Mouse (Mus musculus): ENCODE measurements around the gene Myocd. TPM values are rescaled to one million over a fixed set of nuclear protein-coding genes. Genes with fewer than 3 reads are reported as not detected.

Myocd gene
- polyA plus RNA-seq, 1 experiment from 2014 or later: 2.4 TPM

- H3K4me2 ChIP-seq: no peak overlapping the region
- no peaks in the 10 kb centered on the region for H3K36me3 ChIP-seq (ENCODE audit: control insufficient read depth, insufficient read depth, low read length)
- H3K27me3 ChIP-seq (ENCODE audit: control insufficient read depth, insufficient read depth, low read length): no peaks in the 10 kb centered on the region
- H3K4me1 ChIP-seq (ENCODE audit: control insufficient read depth, insufficient read depth, low read length): no peaks in the 10 kb centered on the region; the same call in 1 of the 2 replicates
- H3K27ac ChIP-seq (ENCODE audit: low read depth, low read length): no peak overlapping the region
- WGBS: 89% methylated on average over 3 of the region's 3 CpGs
- DNase-seq (ENCODE audit: low spot score, missing footprints) (no peak), ATAC-seq (ENCODE audit: low FRiP score) (no peak)
- H3K9me3 ChIP-seq (ENCODE audit: control insufficient read depth, low read length): no peaks in the 10 kb centered on the region
- H3K9ac ChIP-seq (ENCODE audit: low read length): no peak overlapping the region
- no peak overlapping the region for H3K4me3 ChIP-seq (ENCODE audit: low read depth, low read length)
These were observed 130.8 kb downstream of the Myocd start for GRCm38 (mm10) chr11:65139030-65139429.

GRCm38 (mm10) chr11:65137145-65137652, 132.6 kb downstream of the Myocd start:
- H3K9ac ChIP-seq (ENCODE audit: low read length): no peak overlapping the region
- H3K4me1 ChIP-seq (ENCODE audit: control insufficient read depth, insufficient read depth, low read length): no peaks in the 10 kb centered on the region; the same call in 1 of the 2 replicates
- DNase-seq (ENCODE audit: low spot score, missing footprints) (no peak), ATAC-seq (ENCODE audit: low FRiP score) (no peak)
- H3K9me3 ChIP-seq (ENCODE audit: control insufficient read depth, low read length): no peaks in the 10 kb centered on the region
- H3K27me3 ChIP-seq (ENCODE audit: control insufficient read depth, insufficient read depth, low read length): no peaks in the 10 kb centered on the region
- H3K4me3 ChIP-seq (ENCODE audit: low read depth, low read length): no peak overlapping the region
- no peak overlapping the region for H3K4me2 ChIP-seq
- no peaks in the 10 kb centered on the region for H3K36me3 ChIP-seq (ENCODE audit: control insufficient read depth, insufficient read depth, low read length)
- 79% methylated on average over 2 of the region's 2 CpGs for WGBS
- H3K27ac ChIP-seq (ENCODE audit: low read depth, low read length): no peak overlapping the region

GRCm38 (mm10) chr11:65135251-65135739, 134.5 kb downstream of the Myocd start:
- H3K9me3 ChIP-seq (ENCODE audit: control insufficient read depth, low read length): no peaks in the 10 kb centered on the region
- no peak for ATAC-seq (ENCODE audit: low FRiP score)
- DNase-seq (ENCODE audit: low spot score, missing footprints): no peak
- no peak overlapping the region for H3K4me2 ChIP-seq
- 90% methylated on average over 8 of the region's 8 CpGs for WGBS
- H3K4me3 ChIP-seq (ENCODE audit: low read depth, low read length): no peak overlapping the region
- H3K27ac ChIP-seq (ENCODE audit: low read depth, low read length): no peak overlapping the region
- no peaks in the 10 kb centered on the region for H3K36me3 ChIP-seq (ENCODE audit: control insufficient read depth, insufficient read depth, low read length)
- no peaks in the 10 kb centered on the region; the same call in 1 of the 2 replicates for H3K4me1 ChIP-seq (ENCODE audit: control insufficient read depth, insufficient read depth, low read length)
- no peaks in the 10 kb centered on the region for H3K27me3 ChIP-seq (ENCODE audit: control insufficient read depth, insufficient read depth, low read length)
- H3K9ac ChIP-seq (ENCODE audit: low read length): no peak overlapping the region

- no peak overlapping the region for H3K9ac ChIP-seq (ENCODE audit: low read length)
- H3K27me3 ChIP-seq (ENCODE audit: control insufficient read depth, insufficient read depth, low read length): no peaks in the 10 kb centered on the region
- ATAC-seq (ENCODE audit: low FRiP score) (no peak), DNase-seq (ENCODE audit: low spot score, missing footprints) (no peak)
- H3K4me3 ChIP-seq (ENCODE audit: low read depth, low read length): no peak overlapping the region
- 84% methylated on average over 4 of the region's 4 CpGs for WGBS
- no peaks in the 10 kb centered on the region; the same call in 1 of the 2 replicates for H3K4me1 ChIP-seq (ENCODE audit: control insufficient read depth, insufficient read depth, low read length)
- H3K9me3 ChIP-seq (ENCODE audit: control insufficient read depth, low read length): no peaks in the 10 kb centered on the region
- no peak overlapping the region for H3K27ac ChIP-seq (ENCODE audit: low read depth, low read length)
- H3K36me3 ChIP-seq (ENCODE audit: control insufficient read depth, insufficient read depth, low read length): no peaks in the 10 kb centered on the region
- no peak overlapping the region for H3K4me2 ChIP-seq
These were observed 136.1 kb downstream of the Myocd start for GRCm38 (mm10) chr11:65133661-65134060.

GRCm38 (mm10) chr11:65129110-65129509, 140.7 kb downstream of the Myocd start:
- Histone ChIP-seq H3K4me3 (ENCODE audit: low read depth, low read length) (no peak overlapping the region), H3K9ac (ENCODE audit: low read length) (no peak overlapping the region), H3K36me3 (ENCODE audit: control insufficient read depth, insufficient read depth, low read length) (no peaks in the 10 kb centered on the region), H3K4me2 (no peak overlapping the region), H3K27ac (ENCODE audit: low read depth, low read length) (no peak overlapping the region), H3K4me1 (ENCODE audit: control insufficient read depth, insufficient read depth, low read length) (peaks cover 12% of the 10 kb centered on the region), H3K27me3 (ENCODE audit: control insufficient read depth, insufficient read depth, low read length) (no peaks in the 10 kb centered on the region), H3K9me3 (ENCODE audit: control insufficient read depth, low read length) (no peaks in the 10 kb centered on the region)
- DNase-seq (ENCODE audit: low spot score, missing footprints): no peak
- no peak for ATAC-seq (ENCODE audit: low FRiP score)
- 80% methylated on average over 4 of the region's 4 CpGs for WGBS

- ATAC-seq (ENCODE audit: low FRiP score): no peak
- Histone ChIP-seq H3K36me3 (ENCODE audit: control insufficient read depth, insufficient read depth, low read length) (no peaks in the 10 kb centered on the region), H3K27ac (ENCODE audit: low read depth, low read length) (no peak overlapping the region), H3K9ac (ENCODE audit: low read length) (no peak overlapping the region), H3K9me3 (ENCODE audit: control insufficient read depth, low read length) (no peaks in the 10 kb centered on the region), H3K4me1 (ENCODE audit: control insufficient read depth, insufficient read depth, low read length) (peaks cover 12% of the 10 kb centered on the region), H3K4me2 (no peak overlapping the region), H3K27me3 (ENCODE audit: control insufficient read depth, insufficient read depth, low read length) (no peaks in the 10 kb centered on the region), H3K4me3 (ENCODE audit: low read depth, low read length) (no peak overlapping the region)
- 87% methylated on average over 4 of the region's 4 CpGs for WGBS
- no peak for DNase-seq (ENCODE audit: low spot score, missing footprints)
These were observed 141.1 kb downstream of the Myocd start for GRCm38 (mm10) chr11:65128666-65129065.

GRCm38 (mm10) chr11:65126566-65126965, 143.2 kb downstream of the Myocd start:
- H3K27ac ChIP-seq (ENCODE audit: low read depth, low read length): no peak overlapping the region; the same call in 1 of the 2 replicates

More at GRCm38 (mm10) chr11:65126566-65126965, 143.2 kb downstream of the Myocd start:
- DNase-seq (ENCODE audit: low spot score, missing footprints) (no peak), ATAC-seq (ENCODE audit: low FRiP score) (no peak)
- Histone ChIP-seq H3K9ac (ENCODE audit: low read length) (no peak overlapping the region), H3K4me2 (no peak overlapping the region), H3K36me3 (ENCODE audit: control insufficient read depth, insufficient read depth, low read length) (no peaks in the 10 kb centered on the region), H3K4me1 (ENCODE audit: control insufficient read depth, insufficient read depth, low read length) (peaks cover 12% of the 10 kb centered on the region), H3K4me3 (ENCODE audit: low read depth, low read length) (no peak overlapping the region), H3K9me3 (ENCODE audit: control insufficient read depth, low read length) (no peaks in the 10 kb centered on the region), H3K27me3 (ENCODE audit: control insufficient read depth, insufficient read depth, low read length) (no peaks in the 10 kb centered on the region)
- 59% methylated on average over 9 of the region's 9 CpGs for WGBS

Other genes starting within 250 kb of the Myocd start
- not detected in 2 replicates for gene 1700086D15Rik, start 110.1 kb downstream of the Myocd start, polyA plus RNA-seq (2014; fragmentation: Nextera tagmentation; extraction: Ambion mirVana)
- 4.0 and 4.9 TPM in 2 replicates for gene Arhgap44, start 107.0 kb downstream of the Myocd start, polyA plus RNA-seq (2014; fragmentation: Nextera tagmentation; extraction: Ambion mirVana)

Measured in midbrain, embryonic 11.5 days (tissue).